Mouse (Mus musculus) G1E (cell line): ENCODE measurements around the gene Adgrv1.

Source experiments
- CTCF ChIP-seq: IDR thresholded peaks from 2 replicates; pipeline ENCODE4 v1.5.1; 2012; ENCODE audit warnings: low read depth, low read length, inconsistent platforms, mixed read lengths
- GATA1 ChIP-seq: IDR thresholded peaks from 2 replicates; pipeline ENCODE4 v1.6.1; 2012; ENCODE audit warnings: borderline replicate concordance, low read length, inconsistent platforms, mixed read lengths
- POLR2AphosphoS5 ChIP-seq: IDR thresholded peaks from 2 replicates; pipeline ENCODE4 v1.6.1; 2012; ENCODE audit warnings: low read depth, low read length, inconsistent platforms; ENCODE audit not compliant: insufficient replicate concordance
- TAL1 ChIP-seq: conservative IDR thresholded peaks from 2 replicates; pipeline ENCODE4 v1.6.1; 2012; ENCODE audit warnings: low read depth, low read length, inconsistent platforms, mixed read lengths

DNA sequence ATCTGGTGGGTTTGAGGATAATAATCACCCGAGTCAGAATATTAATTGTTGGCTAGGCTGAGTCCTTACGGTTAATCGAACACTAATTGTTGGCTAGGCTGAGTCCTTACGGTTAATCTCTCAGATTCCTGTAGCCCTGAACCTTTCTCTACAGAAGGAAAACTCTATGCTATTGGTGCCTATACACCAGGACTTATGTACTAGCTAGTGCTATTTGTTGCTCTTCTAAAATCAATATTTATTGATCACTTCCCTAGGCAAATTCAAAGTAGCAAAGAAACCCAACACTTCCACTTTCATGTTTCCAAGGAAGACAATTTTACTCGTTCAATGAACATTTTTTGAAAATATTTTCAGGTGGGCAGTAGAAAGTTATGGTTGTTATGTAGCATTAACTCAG is 278.4 kb downstream of the Adgrv1 start:
- TF ChIP-seq CTCF: no peak
- no peak for TF ChIP-seq POLR2AphosphoS5
- TF ChIP-seq TAL1: no peak
- no peak for TF ChIP-seq GATA1
